In the genomic region with DNA sequence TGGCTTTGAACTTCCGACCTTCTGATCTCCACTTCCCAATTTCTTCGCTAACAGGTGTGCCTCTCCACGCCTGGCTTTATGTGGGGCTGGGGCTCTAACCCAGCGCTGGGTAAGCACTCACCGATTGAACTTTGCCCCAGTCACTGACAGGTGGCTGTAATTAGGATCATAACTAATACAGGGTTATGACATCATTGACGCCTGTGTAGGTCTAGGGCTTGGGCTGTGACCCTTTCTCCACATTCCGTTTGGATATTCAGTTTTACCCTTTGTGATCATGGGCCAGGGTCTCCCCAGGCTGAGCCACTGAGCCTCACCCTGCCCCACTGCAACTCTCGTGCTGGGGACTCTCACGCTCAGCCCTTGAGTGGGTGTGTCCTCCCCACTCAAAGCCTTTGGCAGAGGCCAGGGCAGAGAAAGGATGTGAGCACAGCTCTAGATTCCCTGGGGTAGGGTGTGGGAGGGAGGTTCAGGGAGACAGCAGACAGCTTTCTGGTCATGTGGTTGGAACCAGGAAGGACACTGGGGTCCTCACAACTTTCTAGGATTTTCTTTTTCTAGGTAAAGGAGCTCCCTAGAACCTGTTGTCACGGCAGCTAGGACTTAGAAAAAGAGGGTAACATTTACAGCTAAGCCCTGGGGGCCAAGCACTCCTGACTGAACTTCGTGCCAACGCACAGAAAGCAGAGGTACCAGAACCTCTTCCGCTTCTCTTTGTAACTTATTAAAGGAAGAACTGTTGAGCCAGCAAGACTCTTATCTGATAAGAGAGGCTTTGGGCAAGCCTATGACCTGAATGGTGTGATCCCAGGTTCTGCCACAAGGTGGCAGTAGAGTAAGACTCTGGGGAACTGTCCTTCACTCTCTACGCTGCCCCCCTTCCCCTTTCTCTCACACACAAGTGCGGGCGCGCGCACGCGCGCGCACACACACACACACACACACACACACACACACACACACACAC, we compare ENCODE assay signal across 8 mouse cellular contexts. TPM values are rescaled to one million over a fixed set of nuclear protein-coding genes. Genes with fewer than 3 reads are reported as not detected.
DNase-seq lines count a peak whose midpoint lies in the region; ATAC-seq and TF ChIP-seq lines count a peak whose summit lies in the region.

No protein-coding gene starts in this region.

- H3K4me1 ChIP-seq in embryonic facial prominence, embryonic 12.5 days = peaks cover 9% of the 10 kb centered on the region
- H3K4me1 ChIP-seq in heart, adult 2 months (ENCODE audit: control insufficient read depth, insufficient read depth, low read length) = no peaks in the 10 kb centered on the region; the same call in 1 of the 2 replicates
- H3K4me1 ChIP-seq in limb, embryonic 14.5 days (ENCODE audit: control insufficient read depth, insufficient read depth, low read length) = no peaks in the 10 kb centered on the region
- H3K4me1 ChIP-seq in midbrain, postnatal 0 days (ENCODE audit: insufficient read depth, low read length) = no peaks in the 10 kb centered on the region

- H3K4me3 ChIP-seq in embryonic facial prominence, embryonic 12.5 days = peak overlapping the region; percentile 12; the same call in 1 of the 2 replicates
- H3K4me3 ChIP-seq in heart, adult 2 months = no peak overlapping the region
- H3K4me3 ChIP-seq in limb, embryonic 14.5 days (replicated peaks; ENCODE audit: low read length) = no peak overlapping the region
- no peak overlapping the region for H3K4me3 ChIP-seq in midbrain, postnatal 0 days (ENCODE audit: low read depth, low read length)

- ATAC-seq in embryonic facial prominence, embryonic 12.5 days (ENCODE audit: insufficient number of reproducible peaks, insufficient read depth, low FRiP score, low TSS enrichment) = no peak
- ATAC-seq in limb, embryonic 14.5 days (ENCODE audit: low FRiP score, low read depth) = peak; percentile 69
- ATAC-seq in midbrain, postnatal 0 days (ENCODE audit: low FRiP score) = 0 out of 2 replicates have a peak, but pooled peaks have one; percentile 16

- DNase-seq in heart, adult 11 months = peak; percentile 95
- no peak for DNase-seq in heart, postnatal 25 days (ENCODE audit: low spot score)
- DNase-seq in heart, adult 2 months = peak; percentile 73 to 82
- DNase-seq in kidney, adult 8-10 months = peak; percentile 72 to 87
- peak; percentile 89 for DNase-seq in limb, embryonic 14.5 days (ENCODE audit: low spot score)
- peak; percentile 89 for DNase-seq in midbrain, postnatal 0 days (ENCODE audit: low spot score)
- DNase-seq in spleen, postnatal 10 days (ENCODE audit: low spot score in 2 of 2) = peak; percentile 85 to 92

- H3K9me3 ChIP-seq in embryonic facial prominence, embryonic 12.5 days = no peaks in the 10 kb centered on the region
- no peaks in the 10 kb centered on the region for H3K9me3 ChIP-seq in limb, embryonic 14.5 days (ENCODE audit: control insufficient read depth, low read length)
- H3K9me3 ChIP-seq in midbrain, postnatal 0 days (ENCODE audit: low read length) = no peaks in the 10 kb centered on the region

- TF ChIP-seq EP300 in heart, adult 2 months (IDR thresholded peaks at IDR 0.05; ENCODE audit: insufficient read depth, low read depth, low read length) = no peak

- WGBS in embryonic facial prominence, embryonic 12.5 days = 30% methylated on average over 22 of the region's 22 CpGs
- WGBS in heart, adult 2 months = 30% methylated on average over 22 of the region's 22 CpGs
- 45% methylated on average over 14 of the region's 22 CpGs for WGBS in limb, embryonic 14.5 days
- 60% methylated on average over 14 of the region's 22 CpGs for WGBS in midbrain, postnatal 0 days

- TF ChIP-seq POLR2A in heart, adult 2 months (IDR thresholded peaks at IDR 0.05; ENCODE audit: insufficient read depth, low read depth, low read length) = no peak
- no peak for TF ChIP-seq POLR2A in limb, embryonic 14.5 days (IDR thresholded peaks at IDR 0.05; ENCODE audit: borderline replicate concordance, extremely low read depth, insufficient read depth, insufficient read length)

- H3K4me2 ChIP-seq in embryonic facial prominence, embryonic 12.5 days (replicated peaks) = peak overlapping the region; percentile 41
- H3K4me2 ChIP-seq in limb, embryonic 14.5 days (replicated peaks; ENCODE audit: low read depth, low read length, severe bottlenecking) = 0 out of 2 replicates have a peak overlapping the region, but pooled peaks have one; percentile 16
- H3K4me2 ChIP-seq in midbrain, postnatal 0 days (ENCODE audit: low read depth, low read length, poor library complexity, severe bottlenecking) = peak overlapping the region; percentile 30; the same call in 1 of the 2 replicates

- intact Hi-C loops in heart, postnatal 25 days (cut with DNase I) = loop anchor here (10.0 kb wide), 1 partner anchor 417 kb away; no protein-coding TSS in a partner anchor
- intact Hi-C loops in heart, adult 2 months (cut with DNase I) = loop anchor here (2.0 to 10.0 kb wide), 2 partner anchors 59 to 233 kb away; partner anchors contain the start of gene Cbr3

- H3K36me3 ChIP-seq in embryonic facial prominence, embryonic 12.5 days = no peaks in the 10 kb centered on the region
- H3K36me3 ChIP-seq in heart, adult 2 months (ENCODE audit: control insufficient read depth, insufficient read depth, low read length) = no peaks in the 10 kb centered on the region
- H3K36me3 ChIP-seq in limb, embryonic 14.5 days (ENCODE audit: control insufficient read depth, insufficient read depth, low read length) = no peaks in the 10 kb centered on the region
- no peaks in the 10 kb centered on the region for H3K36me3 ChIP-seq in midbrain, postnatal 0 days (ENCODE audit: insufficient read depth, low read length)

- H3K27me3 ChIP-seq in embryonic facial prominence, embryonic 12.5 days = no peaks in the 10 kb centered on the region
- no peaks in the 10 kb centered on the region for H3K27me3 ChIP-seq in heart, adult 2 months (ENCODE audit: control insufficient read depth, insufficient read depth, low read length)
- no peaks in the 10 kb centered on the region for H3K27me3 ChIP-seq in limb, embryonic 14.5 days (ENCODE audit: control insufficient read depth, insufficient read depth, low read length)
- H3K27me3 ChIP-seq in midbrain, postnatal 0 days (ENCODE audit: insufficient read depth, low read length) = no peaks in the 10 kb centered on the region

- H3K9ac ChIP-seq in embryonic facial prominence, embryonic 12.5 days = no peak overlapping the region; the same call in 1 of the 2 replicates
- H3K9ac ChIP-seq in heart, adult 2 months (ENCODE audit: low read depth, low read length) = no peak overlapping the region
- no peak overlapping the region for H3K9ac ChIP-seq in limb, embryonic 14.5 days (ENCODE audit: low read depth, low read length, severe bottlenecking)
- no peak overlapping the region for H3K9ac ChIP-seq in midbrain, postnatal 0 days (replicated peaks; ENCODE audit: low read length, poor library complexity, severe bottlenecking)

- no peaks in the 10 kb centered on the region for H3K79me2 ChIP-seq in heart, adult 2 months (replicated peaks; ENCODE audit: control insufficient read depth, insufficient read depth, low read length)

- no peak overlapping the region for H3K27ac ChIP-seq in embryonic facial prominence, embryonic 12.5 days
- H3K27ac ChIP-seq in heart, adult 2 months = no peak overlapping the region
- no peak overlapping the region for H3K27ac ChIP-seq in limb, embryonic 14.5 days (replicated peaks; ENCODE audit: low read depth, low read length)
- no peak overlapping the region for H3K27ac ChIP-seq in midbrain, postnatal 0 days (ENCODE audit: low read depth, low read length)

- TF ChIP-seq CTCF in heart, adult 2 months (IDR thresholded peaks at IDR 0.05) = peak; percentile 81
- TF ChIP-seq CTCF in midbrain, postnatal 0 days (IDR thresholded peaks at IDR 0.05) = peak; percentile 88

RNA-seq across cellular contexts. Expression of gene Chaf1b, which starts 34.3 kb away (rescaled TPM):
- 1 to 10 TPM in 1 of 2 experiments, under 1 TPM in 1; 0.91 to 1.3 TPM for total RNA-seq in heart, postnatal 25 days (2021)
- 93.5 and 99.0 TPM in 2 replicates for polyA plus RNA-seq in embryonic facial prominence, embryonic 12.5 days (2016; fragmentation: Nextera tagmentation; extraction: Ambion mirVana)
- 1 to 10 TPM in 1 of 2 experiments, under 1 TPM in 1; 0.70 to 1.4 TPM for total RNA-seq in heart, adult 2 months (2021)
- 0.38 and 0.55 TPM in 2 replicates for polyA plus RNA-seq in heart, adult 2 months (2012; rRNA removed)
- 43.2 and 44.4 TPM in 2 replicates for polyA plus RNA-seq in limb, embryonic 14.5 days (2012; rRNA removed)
- 66.3 and 73.9 TPM in 2 replicates for polyA plus RNA-seq in limb, embryonic 14.5 days (2014; fragmentation: Nextera tagmentation; extraction: Ambion mirVana)
- 7.6 and 9.3 TPM in 2 replicates for total RNA-seq in midbrain, postnatal 0 days (2014; rRNA removed)
- 11.6 and 12.0 TPM in 2 replicates for polyA plus RNA-seq in midbrain, postnatal 0 days (2015; fragmentation: Nextera tagmentation; extraction: Ambion mirVana)
